Mouse (Mus musculus) adrenal gland, postnatal 25 days (tissue): ENCODE results near the gene Hps4. TPM values are rescaled to one million over a fixed set of nuclear protein-coding genes. Genes with fewer than 3 reads are reported as not detected.
"Not testable (repeated sequence)": the region's sequence is repeated elsewhere in the genome, so short reads cannot be mapped to it uniquely, and the experiment has no call there.

ENCODE experiments used
- DNase-seq: peaks from one replicate; pipeline ENCODE4 v3.0.0; 2021; ENCODE audit warnings: mixed read lengths
- total RNA-seq: library from RNA; stranded (reverse); gene quantifications from 2 replicates; pipeline ENCODE4 v1.2.3, GENCODE M21; 2021

The Hps4 gene
- total RNA-seq, 1 experiment from 2014 or later, result 36.7 TPM

DNA sequence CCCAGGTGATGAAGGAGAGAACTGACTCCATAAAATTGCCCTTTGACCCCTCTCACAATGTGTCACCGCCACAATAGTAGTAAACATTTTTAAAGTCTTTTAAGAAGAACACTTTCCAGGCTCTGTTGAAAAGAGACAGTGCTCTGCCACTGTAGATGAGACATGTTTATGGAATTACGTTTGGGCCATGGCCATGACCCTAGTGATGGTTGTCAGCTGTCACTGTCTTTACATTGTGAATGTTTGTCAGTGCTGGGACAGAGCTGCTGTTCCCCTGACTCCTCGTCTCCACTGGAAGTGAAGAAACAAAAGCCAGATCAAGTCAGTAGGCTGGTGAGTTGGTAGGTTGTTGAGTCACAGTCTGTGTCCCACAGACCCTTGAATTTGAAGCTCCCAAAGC lies 59.6 kb downstream of the Hps4 start:
- no peak for DNase-seq

DNA sequence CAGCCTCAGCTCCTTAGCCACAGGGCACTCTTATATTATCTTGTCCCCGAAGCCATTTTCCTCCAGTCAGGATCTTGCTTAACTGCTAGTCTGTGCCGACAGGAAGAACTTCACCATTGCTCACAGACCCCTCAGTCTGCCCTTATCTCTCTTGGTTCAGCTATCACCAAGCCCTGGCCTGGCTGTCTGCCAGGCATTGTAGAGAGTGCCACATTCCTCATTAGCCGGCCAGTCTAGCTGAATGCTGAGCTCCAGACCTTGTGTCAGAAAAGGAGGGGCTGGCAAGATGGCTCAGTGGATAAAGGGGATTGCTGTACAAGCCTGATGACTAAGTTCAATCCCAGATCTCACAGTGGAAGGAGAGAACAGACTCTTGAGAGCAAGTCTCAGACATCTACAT lies 63.1 kb downstream of the Hps4 start:
- no peak for DNase-seq

DNA sequence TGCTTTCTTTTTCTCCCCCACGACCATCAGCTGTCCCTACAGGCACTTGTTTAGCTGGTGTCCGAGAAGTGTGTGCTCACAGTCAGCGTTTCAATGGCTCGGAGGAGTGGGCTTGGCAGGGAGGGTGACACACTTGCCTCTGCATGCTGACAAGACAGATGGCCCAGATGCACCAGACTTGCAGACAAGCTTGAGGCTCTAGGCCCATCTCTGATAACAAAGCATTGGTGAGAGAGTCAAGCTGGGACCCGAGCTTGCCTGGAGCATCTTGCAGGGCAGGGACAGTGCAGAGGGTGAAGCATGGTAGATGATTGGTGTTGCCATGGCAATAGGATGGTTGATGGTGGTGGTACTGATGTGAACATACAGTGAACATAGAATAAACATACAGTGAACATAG lies 66.4 kb downstream of the Hps4 start:
- DNase-seq, result no peak

- no peak for DNase-seq
Measured at GRCm38 (mm10) chr5:112411072-112411471, 68.2 kb downstream of the Hps4 start.

- DNase-seq, result no peak
Measured at GRCm38 (mm10) chr5:112411514-112412335, 68.8 kb downstream of the Hps4 start.

- DNase-seq, result not testable (repeated sequence)
Measured at GRCm38 (mm10) chr5:112412781-112413180, 69.9 kb downstream of the Hps4 start.

DNA sequence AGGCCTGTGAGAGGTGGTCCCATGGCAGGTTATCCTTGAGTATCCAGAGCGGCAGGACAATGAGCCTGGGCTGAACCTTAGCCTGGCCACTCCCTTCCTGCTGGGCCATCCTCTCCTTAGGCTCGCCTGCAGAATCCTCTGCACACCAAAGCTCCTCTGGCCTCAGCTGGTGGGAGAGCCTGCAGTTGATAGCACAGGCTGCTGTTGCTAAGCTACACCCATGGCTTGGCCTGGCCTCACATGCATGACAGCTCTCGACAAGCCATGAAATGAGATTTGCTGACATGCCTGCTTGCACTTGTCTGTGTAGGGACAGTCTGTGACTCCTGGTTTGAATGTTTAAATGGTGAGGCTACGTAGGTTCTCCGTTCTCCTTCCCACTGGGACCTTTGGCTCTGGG lies 73.8 kb downstream of the Hps4 start:
- no peak for DNase-seq

DNA sequence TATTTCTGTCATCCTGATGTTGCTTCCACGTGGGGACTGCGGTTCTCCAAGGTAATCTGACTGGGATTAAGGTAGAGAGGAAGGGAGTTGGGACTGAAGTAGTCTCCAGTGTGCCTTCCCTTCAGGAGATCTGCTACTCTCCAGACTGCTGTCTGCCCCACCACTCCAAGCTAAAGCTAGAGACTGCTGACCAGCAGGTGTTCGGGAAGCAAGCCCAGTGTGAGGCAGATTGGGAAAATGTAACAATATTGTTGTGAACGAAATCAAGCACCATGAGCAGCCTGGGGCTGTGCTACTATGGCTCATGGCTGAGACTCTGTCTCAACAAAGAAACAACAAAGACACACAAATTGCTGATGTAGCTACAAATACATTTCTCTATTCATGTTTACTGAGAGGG lies 75.1 kb downstream of the Hps4 start:
- DNase-seq, result no peak

DNA sequence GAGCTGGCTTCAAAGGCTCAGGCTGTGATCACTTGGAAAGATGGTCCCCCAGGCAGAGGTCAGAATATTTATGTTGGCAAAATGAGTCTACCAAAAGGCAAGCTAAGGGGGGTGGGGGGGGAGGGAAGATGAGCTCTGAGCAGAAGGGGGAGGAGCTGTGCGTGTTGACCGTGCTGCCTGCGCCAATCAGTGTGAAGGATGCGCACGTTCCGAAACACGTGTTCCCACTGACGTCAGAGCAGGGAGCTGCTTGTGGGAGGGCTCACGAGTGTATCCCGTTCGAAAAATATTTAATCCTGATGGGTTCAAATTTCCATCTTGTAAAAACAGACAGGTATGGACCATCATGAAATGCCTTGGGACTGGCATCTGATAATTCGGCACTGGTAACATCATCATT lies 76.7 kb downstream of the Hps4 start:
- DNase-seq, result no peak

GRCm38 (mm10) chr5:112426635-112427034 lies 83.8 kb downstream of the Hps4 start:
- no peak for DNase-seq

DNA sequence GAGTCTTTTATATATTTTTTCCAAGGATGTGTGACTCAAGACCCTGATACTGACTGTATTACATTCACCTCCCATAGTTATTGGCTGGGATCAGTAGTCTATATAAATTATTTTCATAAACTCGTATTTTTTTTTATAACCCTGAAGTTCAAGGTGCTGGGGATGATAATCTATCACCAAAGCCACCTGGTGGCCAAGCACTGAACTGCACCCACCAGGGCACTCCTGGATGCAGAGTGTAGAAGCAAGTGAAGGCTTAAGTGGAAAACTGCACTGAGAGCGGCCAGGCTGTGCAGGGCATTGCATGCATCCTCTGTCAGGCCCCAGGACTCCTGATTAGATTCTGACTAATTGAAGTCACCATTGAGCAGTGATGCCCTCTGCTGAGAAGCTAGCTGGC lies 84.4 kb downstream of the Hps4 start:
- DNase-seq, result peak; percentile 77

Other genes with a start within 250 kb of the Hps4 start
- gene Cryba4, start 90.6 kb upstream of the Hps4 start, total RNA-seq, result 14.8 and 16.5 TPM in 2 replicates
- 1.1 and 2.7 TPM in 2 replicates for gene Crybb1, start 87.3 kb upstream of the Hps4 start, total RNA-seq
- gene Tpst2, start 66.4 kb upstream of the Hps4 start, total RNA-seq, result 144 and 210 TPM in 2 replicates
- gene Tfip11, start 16.7 kb upstream of the Hps4 start, total RNA-seq, result 33.3 and 38.6 TPM in 2 replicates
- gene Srrd, start within 50 bp of the Hps4 start, total RNA-seq, result 22.4 and 29.1 TPM in 2 replicates
- 0.36 TPM in 1 of 2 replicates, not detected in the other for gene Gm6583, start 12.9 kb downstream of the Hps4 start, total RNA-seq
- 1.4 and 2.5 TPM in 2 replicates for gene Asphd2, start 51.8 kb downstream of the Hps4 start, total RNA-seq
- gene Gm6588, start 106.3 kb downstream of the Hps4 start, total RNA-seq, result not detected in 2 replicates
- gene Sez6l, start 234.1 kb downstream of the Hps4 start, total RNA-seq, result 4.3 and 4.6 TPM in 2 replicates